Mouse (Mus musculus) small intestine, adult 10 weeks (tissue): Measurements from ENCODE around the gene Anapc7. TPM values are rescaled to one million over a fixed set of nuclear protein-coding genes. Genes with fewer than 3 reads are reported as not detected.

Experiments used
- polyA plus RNA-seq: library from polyadenylated mRNA; stranded (reverse); fragments of 350-450 nt; fragmentation: Illumina TruSeq; extraction: RNeasy Lipid Tissue Mini Kit (QIAGEN cat#74804); gene quantifications from one replicate; pipeline ENCODE4 v1.2.3, GENCODE M21; 2014; ENCODE audit warnings: low replicate concordance

Anapc7 gene
- polyA plus RNA-seq: 2.6 TPM

DNA sequence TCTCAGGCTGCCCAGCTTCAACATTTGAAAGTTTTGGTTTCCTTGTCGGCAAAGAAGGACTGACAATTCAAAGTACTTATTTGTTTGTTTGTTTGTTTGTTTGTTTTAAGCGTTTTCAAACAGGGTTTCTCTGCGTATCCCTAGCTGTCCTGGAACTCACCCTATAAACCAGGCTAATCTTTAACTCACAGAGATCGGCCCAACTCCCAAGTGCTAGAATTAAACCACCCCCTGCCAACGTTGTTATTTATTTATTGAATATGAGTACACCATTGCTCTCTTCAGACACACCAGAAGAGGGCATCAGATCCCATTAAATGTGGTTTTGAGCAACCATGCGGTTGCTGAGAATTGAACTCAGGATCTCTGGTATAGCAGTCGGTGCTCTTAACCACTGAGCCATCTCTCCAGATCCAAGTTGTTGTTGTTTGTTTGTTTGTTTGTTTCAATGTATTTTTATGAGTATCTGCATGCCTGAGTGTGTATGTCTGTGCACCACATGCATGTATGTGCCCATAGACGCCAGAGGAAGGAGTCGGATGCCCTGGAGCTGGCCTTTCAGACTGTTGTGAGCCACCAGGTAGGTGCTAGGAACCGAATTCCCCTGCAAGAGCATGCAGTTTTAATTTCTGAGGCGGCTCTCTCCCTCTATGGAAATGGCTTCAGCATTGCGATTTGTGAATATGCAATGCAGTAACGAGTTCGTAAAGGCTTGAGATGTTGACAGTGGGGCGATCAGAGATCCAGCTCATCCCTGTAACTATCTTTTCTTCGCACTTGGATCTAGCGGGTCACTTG is at the start of gene Anapc7:
TSS of gene Anapc7 (plus strand) at position 423 of the 798 bp plus-strand sequence.

DNA sequence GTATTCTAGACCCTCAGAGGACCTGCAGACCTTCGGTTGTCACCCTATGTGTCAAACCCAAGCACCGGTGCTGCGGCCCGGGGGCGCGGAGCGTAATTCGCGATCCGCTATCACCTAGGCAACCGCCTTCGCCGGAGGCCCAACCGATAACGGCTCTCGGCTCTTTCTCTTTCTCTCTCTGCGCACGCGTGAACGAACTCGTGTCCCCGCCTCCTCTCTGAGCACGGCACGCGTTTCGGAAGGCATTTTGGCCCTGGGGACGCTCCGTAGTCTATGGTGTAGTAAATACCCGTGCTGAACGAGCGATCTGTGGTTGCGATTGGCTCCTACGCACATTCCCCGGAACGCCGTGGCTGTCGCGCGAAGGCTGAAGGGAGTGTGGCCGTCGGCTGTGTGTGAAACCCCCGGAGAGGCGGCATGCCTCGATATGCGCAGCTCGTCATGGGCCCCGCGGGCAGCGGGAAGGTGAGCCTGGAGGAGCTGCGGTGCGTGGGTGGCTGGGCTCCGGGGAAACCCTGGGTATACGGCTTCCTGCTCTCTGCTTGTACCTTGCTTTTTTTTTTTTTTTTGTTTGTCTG is 49.2 kb upstream of the Anapc7 start, which contains the start of gene Fam216a:
TSS of gene Fam216a (minus strand) at position 173 of the 578 bp plus-strand sequence.

DNA sequence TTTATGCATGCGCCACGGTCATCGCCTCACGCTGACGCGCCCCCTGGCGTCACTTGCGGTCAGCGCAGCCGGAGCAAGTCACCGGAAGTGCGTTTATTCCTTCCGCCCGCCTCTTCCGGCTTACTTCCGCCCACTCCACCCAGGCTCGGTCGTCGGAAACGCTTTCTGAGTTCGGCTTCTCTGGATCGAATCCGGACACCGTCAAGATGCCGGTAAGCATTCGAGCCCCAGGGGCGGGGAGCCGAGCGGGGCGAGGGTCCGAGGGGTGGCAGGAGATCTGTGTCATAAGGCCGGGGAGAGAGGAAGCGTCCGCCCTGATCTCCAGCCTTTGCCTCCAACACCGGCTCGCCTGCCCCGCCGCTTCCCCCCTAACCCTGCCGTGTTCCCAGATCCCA is 29.7 kb upstream of the Anapc7 start, which contains the start of gene Arpc3:
TSS of gene Arpc3 (plus strand) at position 93 of the 395 bp plus-strand sequence.

Other genes with a start within 250 kb of the Anapc7 start
- gene Hvcn1, start 214.9 kb upstream of the Anapc7 start, polyA plus RNA-seq: 0.37 TPM
- 1.0 TPM for gene Tctn1, start 157.2 kb upstream of the Anapc7 start, polyA plus RNA-seq
- gene Pptc7, start 137.3 kb upstream of the Anapc7 start, polyA plus RNA-seq: 41.8 TPM
- gene Rad9b, start 67.5 kb upstream of the Anapc7 start, polyA plus RNA-seq: 3.9 TPM
- gene Vps29, start 67.3 kb upstream of the Anapc7 start, polyA plus RNA-seq: 147 TPM
- 23.1 TPM for gene Gpn3, start 49.8 kb upstream of the Anapc7 start, polyA plus RNA-seq
- gene Fam216a, start 49.3 kb upstream of the Anapc7 start, polyA plus RNA-seq: 1.4 TPM
- gene Arpc3, start 29.8 kb upstream of the Anapc7 start, polyA plus RNA-seq: 217 TPM
- gene Atp2a2, start 80.5 kb downstream of the Anapc7 start, polyA plus RNA-seq: 128 TPM
- 4.4 TPM for gene Ift81, start 192.8 kb downstream of the Anapc7 start, polyA plus RNA-seq
- gene P2rx7, start 222.2 kb downstream of the Anapc7 start, polyA plus RNA-seq: 2.5 TPM